Mouse (Mus musculus) small intestine, adult 2 months (tissue): ENCODE data around the gene Cdc34b.

Source experiments
- CTCF ChIP-seq: fragments of 200-500 bp; IDR thresholded peaks from 2 replicates; pipeline ENCODE4 v1.5.1; 2012; ENCODE audit warnings: low read depth, mild to moderate bottlenecking, control low read depth, inconsistent platforms, low read length, moderate library complexity, mixed read lengths; ENCODE audit not compliant: insufficient replicate concordance, insufficient read length; ENCODE audit errors: extremely low read depth
- POLR2A ChIP-seq: fragments of 200-500 bp; IDR thresholded peaks from 2 replicates; pipeline ENCODE4 v1.6.1; 2012; ENCODE audit warnings: low read depth, mild to moderate bottlenecking, control low read depth, inconsistent platforms, low read length, moderate library complexity

DNA sequence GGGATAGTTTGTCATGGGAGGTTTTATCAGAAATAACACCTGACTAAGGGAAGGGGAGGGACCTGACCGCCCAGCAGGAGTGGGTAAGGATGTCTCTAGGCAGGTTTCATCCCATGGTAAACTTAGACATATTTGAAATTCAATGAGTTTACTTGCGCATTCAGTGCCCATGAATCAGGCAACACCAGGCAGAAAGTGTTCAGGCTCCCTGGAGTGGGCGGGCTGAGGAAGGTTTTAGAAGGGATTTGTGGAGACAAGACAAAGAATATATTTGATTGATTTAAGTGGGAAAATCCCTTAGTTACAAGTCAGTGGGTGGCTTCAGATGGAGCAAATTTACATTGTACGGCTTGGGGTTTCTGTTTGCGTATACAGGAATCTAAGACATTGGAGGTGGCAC lies 26.0 kb upstream of the Cdc34b start:
- TF ChIP-seq CTCF (no peak), POLR2A (no peak)
